10 mouse cellular contexts compared by ENCODE assay signal in genomic region chr8:87468958-87469815, GRCm38 (mm10). TPM values are rescaled to one million over a fixed set of nuclear protein-coding genes. Genes with fewer than 3 reads are reported as not detected.
DNase-seq lines count a peak whose midpoint lies in the region; ATAC-seq and TF ChIP-seq lines count a peak whose summit lies in the region.
"Had no signal": no experiment of that assay in that cellular context is flagged by ENCODE, and none has a peak within 500 bp of the region (broad histone marks: within the 10 kb centered on the region; RNA-seq: fewer than 3 reads in every experiment).

No protein-coding gene starts in this region.

- DNase-seq in brain, adult 2 months (ENCODE audit: low read depth, low spot score), result peak; percentile 64
- peak; percentile 8 to 36 for DNase-seq in kidney, postnatal 4 days
- DNase-seq in urinary bladder, postnatal 25 days (ENCODE audit: low spot score), result no peak
- DNase-seq in adrenal gland, adult 18-20 months (ENCODE audit: low spot score in 2 of 2), result no peak
- DNase-seq in left cerebral cortex, adult 18-20 months (ENCODE audit: low spot score in 2 of 2), result no peak
- DNase-seq: thymus, adult 18-20 months had no signal

- H3K4me3 ChIP-seq in E14TG2a.4 (replicated peaks; ENCODE audit: low read length), result peak overlapping the region; percentile 92
- peak overlapping the region; percentile 69 for H3K4me3 ChIP-seq in forebrain, embryonic 12.5 days (replicated peaks)

- no peak for TF ChIP-seq CTCF in E14TG2a.4 (conservative IDR thresholded peaks at IDR 0.05; ENCODE audit: low read length)

- ATAC-seq in forebrain, embryonic 12.5 days (ENCODE audit: low FRiP score), result no peak
- no peak for ATAC-seq in megakaryocyte-erythroid progenitor cell, adult 5-6 weeks (replicated peaks; ENCODE audit: low FRiP score, low TSS enrichment, poor library complexity, severe bottlenecking)

- no peaks in the 10 kb centered on the region for H3K36me3 ChIP-seq in E14TG2a.4 (ENCODE audit: insufficient read depth, low read length)
- H3K36me3 ChIP-seq in forebrain, embryonic 12.5 days (replicated peaks), result no peaks in the 10 kb centered on the region

- H3K4me1 ChIP-seq in E14TG2a.4 (replicated peaks; ENCODE audit: low read depth, low read length), result peaks cover 67% of the 10 kb centered on the region
- H3K4me1 ChIP-seq in forebrain, embryonic 12.5 days, result peaks cover 51% of the 10 kb centered on the region

- 2% methylated on average over 45 of the region's 45 CpGs for WGBS in forebrain, embryonic 12.5 days

- no peak overlapping the region for H3K27ac ChIP-seq in forebrain, embryonic 12.5 days

- no peak overlapping the region for H3K9ac ChIP-seq in forebrain, embryonic 12.5 days

- peak overlapping the region; percentile 88 for H3K4me2 ChIP-seq in forebrain, embryonic 12.5 days

- H3K9me3 ChIP-seq in E14TG2a.4 (ENCODE audit: low read length), result no peaks in the 10 kb centered on the region
- no peaks in the 10 kb centered on the region for H3K9me3 ChIP-seq in forebrain, embryonic 12.5 days

- peaks cover 85% of the 10 kb centered on the region for H3K27me3 ChIP-seq in E14TG2a.4 (ENCODE audit: insufficient read depth, low read length)
- H3K27me3 ChIP-seq in forebrain, embryonic 12.5 days, result peaks cover 90% of the 10 kb centered on the region

RNA-seq across cellular contexts. Expression of gene Cbln1, which starts 3.2 kb away (rescaled TPM):
- 8.3 and 10.0 TPM in 2 replicates for polyA plus RNA-seq in forebrain, embryonic 12.5 days (2016; fragmentation: Nextera tagmentation; extraction: Ambion mirVana)
- under 1 TPM in 1 of 2 experiments, not detected in 1; 0.70 TPM for total RNA-seq in adrenal gland, adult 18-20 months (2021)
- not detected in 2 replicates for total RNA-seq in megakaryocyte-erythroid progenitor cell, adult 5-6 weeks (2014; fragmentation: Nextera tagmentation)
- total RNA-seq in megakaryocyte-erythroid progenitor cell, adult 5-6 weeks (2017), result not detected in 2 replicates
- 10 to 100 TPM in 1 of 2 experiments, 1 to 10 TPM in 1; 6.9 to 10.4 TPM for total RNA-seq in left cerebral cortex, adult 18-20 months (2021)
- total RNA-seq: gastrocnemius, adult 18-20 months had no signal

Comparison
In these comparisons a context has a peak if more than half of its experiments do, and no peak if none do; other contexts are left out.
1. DNase-seq: peak in brain, adult 2 months (single experiment) and kidney, postnatal 4 days (2 of 2); none in urinary bladder, postnatal 25 days (single experiment), adrenal gland, adult 18-20 months (0 of 2) and left cerebral cortex, adult 18-20 months (0 of 2).
2. RNA of gene Cbln1, which starts 3.2 kb away (total RNA-seq): 6.9 to 10.4 TPM in left cerebral cortex, adult 18-20 months; 0.70 TPM in adrenal gland, adult 18-20 months and not detected in megakaryocyte-erythroid progenitor cell, adult 5-6 weeks; every median in the first group is over 4 times any median in the second.